Mouse (Mus musculus): Measurements from ENCODE around the gene Esrra.

- TF ChIP-seq EP300 (optimal IDR thresholded peaks at IDR 0.05) = no peak
- TF ChIP-seq CTCF (IDR thresholded peaks at IDR 0.05; ENCODE audit: low read depth) = no peak
Observed at GRCm38 (mm10) chr19:6877965-6878364, 43.6 kb downstream of the Esrra start.

Data from stomach, postnatal 0 days (tissue).